Mouse (Mus musculus) CD4-positive, CD25-positive, alpha-beta regulatory T cell, adult 9 weeks (primary cell): ENCODE measurements around the gene Ugt1a1. TPM values are rescaled to one million over a fixed set of nuclear protein-coding genes. Genes with fewer than 3 reads are reported as not detected.

Source experiments
- polyA plus RNA-seq: library from polyadenylated mRNA; unstranded; fragments of 100-300 nt; shearing (Covaris generic); gene quantifications from one replicate; pipeline ENCODE4 v1.2.1, GENCODE M21; 2017

Gene Ugt1a1
- polyA plus RNA-seq: not detected

GRCm38 (mm10) chr1:88211812-88212211 is at the start of gene Ugt1a1:
Gene Ugt1a1 (plus strand): TSS chr1:88211959.

GRCm38 (mm10) chr1:88165711-88166110 is 46.0 kb upstream of the Ugt1a1 start, which contains the start of gene Ugt1a5:
Gene Ugt1a5 (plus strand): TSS chr1:88166012.

DNA sequence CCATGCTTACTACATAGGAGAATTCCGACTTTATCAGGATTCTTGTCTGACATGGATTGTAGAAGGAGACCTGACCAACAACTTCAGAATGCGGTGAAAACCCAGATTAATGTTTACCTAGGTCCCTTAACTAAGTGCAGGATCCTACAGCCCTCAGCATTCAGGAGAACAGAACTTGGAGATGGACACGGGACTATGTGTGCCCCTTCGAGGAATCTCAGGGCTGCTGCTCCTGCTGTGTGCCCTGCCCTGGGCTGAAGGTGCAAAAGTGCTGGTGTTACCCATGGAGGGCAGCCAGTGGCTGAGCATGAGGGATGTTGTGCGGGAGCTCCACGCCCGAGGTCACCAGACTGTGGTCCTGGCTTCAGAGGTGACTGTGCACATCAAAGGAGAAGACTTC is 11.3 kb upstream of the Ugt1a1 start, which contains the start of gene Ugt1a2:
Gene Ugt1a2, plus strand, starts transcription at position 146 of the 400 bp plus-strand sequence.

DNA sequence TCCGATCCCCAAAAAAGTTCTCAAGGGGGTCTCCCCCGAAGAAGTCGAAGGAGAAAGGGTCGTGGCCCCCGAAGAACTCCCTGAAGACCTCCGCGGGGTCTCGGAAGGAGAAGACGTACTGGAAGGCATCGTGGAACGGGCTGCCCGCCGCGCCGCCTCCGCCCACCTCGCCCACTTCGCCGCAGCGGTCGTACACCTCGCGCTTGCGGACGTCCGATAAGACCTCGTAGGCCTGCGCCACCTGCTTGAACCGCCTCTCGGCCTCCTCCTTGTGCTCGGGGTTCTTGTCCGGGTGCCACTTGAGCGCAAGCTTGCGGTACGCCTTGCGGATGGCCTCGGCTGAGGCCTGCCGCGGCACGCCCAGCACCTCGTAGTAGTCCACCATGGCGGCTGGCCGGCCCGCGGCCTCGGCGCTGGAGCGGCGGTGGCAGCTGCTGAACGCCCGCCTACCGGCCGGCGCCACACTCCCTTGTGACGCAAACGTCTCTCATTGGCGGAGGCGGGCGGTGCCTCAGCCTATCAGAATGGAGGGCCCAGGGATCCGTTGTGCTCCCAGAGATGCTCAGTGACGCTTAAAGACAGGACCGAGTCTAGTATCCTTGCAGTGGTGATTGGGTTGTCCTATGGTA is 6.4 kb upstream of the Ugt1a1 start, which contains the start of gene Dnajb3:
Gene Dnajb3, minus strand, starts transcription at position 489 of the 629 bp plus-strand sequence.

DNA sequence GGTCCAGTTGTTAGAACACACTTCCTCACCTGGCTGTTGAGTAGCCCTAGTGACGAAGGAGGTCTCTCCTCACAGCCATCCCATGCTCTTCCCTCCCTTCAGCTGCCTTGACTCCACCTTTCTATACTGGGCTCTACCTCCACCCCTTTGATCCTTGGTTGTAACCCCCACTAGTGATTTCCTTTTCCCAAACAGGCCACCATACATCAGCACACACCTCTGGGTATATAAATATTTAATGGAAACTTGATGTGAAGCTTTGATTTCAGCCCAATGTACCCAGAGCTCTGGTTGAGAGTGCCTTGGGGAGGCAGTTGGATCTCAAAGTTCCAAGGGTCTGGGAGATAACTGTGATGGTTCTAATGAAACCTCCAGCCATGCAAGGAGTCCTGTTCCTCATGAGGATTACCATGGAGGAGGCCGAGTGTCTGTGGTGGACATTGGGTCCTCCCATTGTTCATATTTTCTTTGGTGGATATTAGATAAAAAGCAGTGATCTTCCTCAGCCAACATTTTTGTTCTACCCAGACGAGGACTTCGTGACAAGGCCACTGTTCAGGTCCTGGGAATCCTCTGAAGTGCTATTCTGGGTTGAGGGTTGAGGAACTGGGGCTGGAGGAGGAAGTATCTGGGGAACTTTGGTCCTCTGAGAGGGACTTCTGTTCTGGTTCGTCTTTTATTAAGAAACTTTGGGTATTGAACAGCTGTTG is 15.1 kb downstream of the Ugt1a1 start, which contains the start of gene Mroh2a:
Gene Mroh2a, plus strand, starts transcription at position 317 of the 710 bp plus-strand sequence.

Other genes starting within 250 kb of the Ugt1a1 start
- gene Usp40, start 203.4 kb upstream of the Ugt1a1 start, polyA plus RNA-seq: 25.0 TPM
- not detected for gene Ugt1a10, start 156.6 kb upstream of the Ugt1a1 start, polyA plus RNA-seq
- gene Ugt1a9, start 141.2 kb upstream of the Ugt1a1 start, polyA plus RNA-seq: not detected
- not detected for gene Ugt1a8, start 124.1 kb upstream of the Ugt1a1 start, polyA plus RNA-seq
- 1.2 TPM for gene Ugt1a7c, start 116.9 kb upstream of the Ugt1a1 start, polyA plus RNA-seq
- gene Ugt1a6b, start 108.7 kb upstream of the Ugt1a1 start, polyA plus RNA-seq: not detected
- 0.21 TPM for gene Ugt1a6a, start 77.2 kb upstream of the Ugt1a1 start, polyA plus RNA-seq
- not detected for gene Ugt1a5, start 45.9 kb upstream of the Ugt1a1 start, polyA plus RNA-seq
- not detected for gene Ugt1a2, start 11.4 kb upstream of the Ugt1a1 start, polyA plus RNA-seq
- gene Dnajb3, start 6.2 kb upstream of the Ugt1a1 start, polyA plus RNA-seq: 0.61 TPM
- gene Mroh2a, start 15.0 kb downstream of the Ugt1a1 start, polyA plus RNA-seq: 1.6 TPM
- gene Hjurp, start 65.7 kb downstream of the Ugt1a1 start, polyA plus RNA-seq: 111 TPM
- gene Trpm8, start 65.7 kb downstream of the Ugt1a1 start, polyA plus RNA-seq: not detected
- not detected for gene Spp2, start 195.0 kb downstream of the Ugt1a1 start, polyA plus RNA-seq